Mouse (Mus musculus): ENCODE measurements around the gene Bola1. TPM values are rescaled to one million over a fixed set of nuclear protein-coding genes. Genes with fewer than 3 reads are reported as not detected.
"Not testable (repeated sequence)": the region's sequence is repeated elsewhere in the genome, so short reads cannot be mapped to it uniquely, and the experiment has no call there.

The Bola1 gene
- polyA plus RNA-seq, 1 experiment from 2014 or later, result 75.7 TPM

- DNase-seq (ENCODE audit: low spot score); H3K4me3 ChIP-seq (ENCODE audit: low read depth, low read length); H3K27ac ChIP-seq (ENCODE audit: low read depth, low read length); H3K36me3 ChIP-seq (ENCODE audit: control insufficient read depth, insufficient read depth, low read length); H3K27me3 ChIP-seq (ENCODE audit: control insufficient read depth, insufficient read depth, low read length); H3K9me3 ChIP-seq (ENCODE audit: control insufficient read depth, low read length); H3K4me2 ChIP-seq (ENCODE audit: low read depth, low read length, severe bottlenecking); H3K4me1 ChIP-seq (replicated peaks; ENCODE audit: control insufficient read depth, insufficient read depth, low read length); H3K9ac ChIP-seq (ENCODE audit: low read length); ATAC-seq (replicated peaks; ENCODE audit: low FRiP score): not testable (repeated sequence)
- WGBS, result 29% methylated on average over 7 of the region's 8 CpGs
These were observed 20.8 kb downstream of the Bola1 start for GRCm38 (mm10) chr3:96198601-96199251.

DNA sequence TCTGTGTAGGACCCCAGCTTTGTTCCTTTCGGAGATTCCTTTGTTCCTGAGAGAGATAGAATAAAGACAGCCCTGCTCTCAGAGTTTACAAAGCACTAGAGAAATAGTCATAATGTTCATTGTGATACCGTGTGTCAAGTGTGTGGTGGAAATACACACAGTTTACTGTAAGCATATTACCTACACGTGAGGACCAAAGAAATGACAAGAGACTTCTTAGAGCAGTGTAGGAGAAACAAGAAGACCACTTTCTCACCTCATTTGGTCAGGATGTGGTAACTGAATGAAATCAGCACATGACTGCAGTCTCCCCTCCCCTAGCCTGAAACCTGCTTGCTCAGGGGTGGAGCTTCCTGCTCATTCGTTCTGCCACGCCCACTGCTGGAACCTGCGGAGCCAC, 21.3 kb downstream of the Bola1 start:
- H3K27ac ChIP-seq (ENCODE audit: low read depth, low read length), result no peak overlapping the region
- H3K36me3 ChIP-seq (ENCODE audit: control insufficient read depth, insufficient read depth, low read length), result no peaks in the 10 kb centered on the region
- H3K9ac ChIP-seq (ENCODE audit: low read length), result peak overlapping the region; percentile 50
- ATAC-seq (replicated peaks; ENCODE audit: low FRiP score), result peak; percentile 25; the same call in 1 of the 2 replicates
- WGBS, result 2% methylated on average over 6 of the region's 6 CpGs
- H3K4me1 ChIP-seq (replicated peaks; ENCODE audit: control insufficient read depth, insufficient read depth, low read length), result peaks cover 7% of the 10 kb centered on the region
- H3K4me3 ChIP-seq (ENCODE audit: low read depth, low read length), result peak overlapping the region; percentile 66
- H3K4me2 ChIP-seq (ENCODE audit: low read depth, low read length, severe bottlenecking), result peak overlapping the region; percentile 98
- H3K9me3 ChIP-seq (ENCODE audit: control insufficient read depth, low read length), result no peaks in the 10 kb centered on the region
- no peaks in the 10 kb centered on the region for H3K27me3 ChIP-seq (ENCODE audit: control insufficient read depth, insufficient read depth, low read length)
- DNase-seq (ENCODE audit: low spot score), result no peak

DNA sequence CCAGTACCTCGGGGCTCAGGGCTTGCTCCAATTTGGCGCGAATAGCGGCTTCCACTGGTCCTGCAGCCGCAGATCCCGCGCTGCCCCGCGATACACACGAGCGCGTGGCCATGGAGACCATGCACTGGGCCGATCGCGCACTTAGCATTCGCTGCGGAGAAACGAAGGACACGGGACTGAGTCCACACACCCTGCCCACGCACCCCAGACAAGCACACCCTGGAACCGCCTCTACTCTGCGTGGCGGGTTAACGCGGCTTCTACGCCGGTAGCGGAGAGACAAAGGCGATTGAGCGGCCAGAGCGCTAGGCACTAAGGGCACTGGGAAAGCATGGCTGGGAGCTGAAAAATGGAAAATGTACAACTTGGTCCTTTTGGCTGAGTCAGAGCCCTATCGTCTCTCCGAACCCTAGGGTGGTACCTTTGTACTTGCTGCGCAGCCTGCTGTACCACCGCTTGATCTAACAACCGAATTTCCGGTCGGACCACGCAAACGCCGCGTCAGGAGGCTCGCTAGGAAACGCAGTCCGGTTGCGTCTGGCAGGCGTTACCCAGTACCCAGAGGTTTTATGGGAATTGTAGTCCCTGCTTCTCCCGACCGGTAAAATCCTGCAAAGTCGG, 22.3 kb downstream of the Bola1 start:
- Histone ChIP-seq H3K9ac (ENCODE audit: low read length) (peak overlapping the region; percentile 97), H3K4me3 (ENCODE audit: low read depth, low read length) (peak overlapping the region; percentile 66), H3K27ac (ENCODE audit: low read depth, low read length) (peak overlapping the region; percentile 92), H3K27me3 (ENCODE audit: control insufficient read depth, insufficient read depth, low read length) (no peaks in the 10 kb centered on the region), H3K4me2 (ENCODE audit: low read depth, low read length, severe bottlenecking) (peak overlapping the region; percentile 98), H3K36me3 (ENCODE audit: control insufficient read depth, insufficient read depth, low read length) (no peaks in the 10 kb centered on the region), H3K9me3 (ENCODE audit: control insufficient read depth, low read length) (no peaks in the 10 kb centered on the region), H3K4me1 (replicated peaks; ENCODE audit: control insufficient read depth, insufficient read depth, low read length) (peaks cover 7% of the 10 kb centered on the region)
- WGBS, result under 1% methylated on average over 50 of the region's 50 CpGs
- DNase-seq (ENCODE audit: low spot score) (peak; percentile 93), ATAC-seq (replicated peaks; ENCODE audit: low FRiP score) (peak; percentile 93)

- Histone ChIP-seq H3K4me1 (replicated peaks; ENCODE audit: control insufficient read depth, insufficient read depth, low read length) (peaks cover 7% of the 10 kb centered on the region), H3K4me3 (ENCODE audit: low read depth, low read length) (peak overlapping the region; percentile 66), H3K4me2 (ENCODE audit: low read depth, low read length, severe bottlenecking) (peak overlapping the region; percentile 98), H3K36me3 (ENCODE audit: control insufficient read depth, insufficient read depth, low read length) (no peaks in the 10 kb centered on the region), H3K27ac (ENCODE audit: low read depth, low read length) (peak overlapping the region; percentile 92), H3K9ac (ENCODE audit: low read length) (peak overlapping the region; percentile 97), H3K9me3 (ENCODE audit: control insufficient read depth, low read length) (no peaks in the 10 kb centered on the region), H3K27me3 (ENCODE audit: control insufficient read depth, insufficient read depth, low read length) (no peaks in the 10 kb centered on the region)
- WGBS, result 21% methylated on average over 27 of the region's 27 CpGs
- ATAC-seq (replicated peaks; ENCODE audit: low FRiP score) (no peak), DNase-seq (ENCODE audit: low spot score) (no peak)
These were observed 22.9 kb downstream of the Bola1 start for GRCm38 (mm10) chr3:96196437-96197128.

DNA sequence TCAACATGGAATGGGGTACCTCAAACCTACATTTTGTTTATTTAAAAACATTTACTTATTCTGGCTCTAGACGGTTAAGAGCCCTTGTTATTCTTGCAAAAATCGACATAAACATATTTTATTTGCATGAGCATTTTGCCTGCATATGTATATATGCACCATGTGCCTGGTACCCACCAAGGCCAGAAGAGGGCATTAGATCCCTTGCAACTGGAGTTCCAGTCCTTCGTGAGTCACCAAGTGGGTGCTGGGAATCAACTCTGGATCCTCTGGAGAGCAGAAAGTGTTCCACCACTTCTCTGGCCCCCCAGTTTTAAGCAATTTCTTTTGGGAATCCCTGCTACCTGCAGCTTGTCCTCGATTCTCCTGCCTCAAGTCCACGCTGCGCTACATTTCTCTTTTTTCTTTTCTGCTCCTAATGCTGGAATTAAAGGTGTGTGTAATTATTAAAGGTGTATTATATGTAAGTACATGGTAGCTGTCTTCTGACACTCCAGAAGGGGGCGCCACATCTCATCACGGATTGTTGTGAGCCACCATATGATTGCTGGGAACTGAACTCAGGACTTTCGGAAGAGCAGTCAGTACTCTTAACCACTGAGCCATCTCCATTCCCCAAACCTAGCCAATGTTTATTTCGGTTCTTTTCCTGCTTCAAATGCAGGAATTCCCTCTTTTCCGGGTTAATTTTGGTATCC, 23.7 kb downstream of the Bola1 start:
- Histone ChIP-seq H3K36me3 (ENCODE audit: control insufficient read depth, insufficient read depth, low read length) (no peaks in the 10 kb centered on the region), H3K9ac (ENCODE audit: low read length) (no peak overlapping the region), H3K27me3 (ENCODE audit: control insufficient read depth, insufficient read depth, low read length) (no peaks in the 10 kb centered on the region), H3K4me1 (replicated peaks; ENCODE audit: control insufficient read depth, insufficient read depth, low read length) (peaks cover 7% of the 10 kb centered on the region), H3K4me3 (ENCODE audit: low read depth, low read length) (no peak overlapping the region), H3K27ac (ENCODE audit: low read depth, low read length) (no peak overlapping the region), H3K9me3 (ENCODE audit: control insufficient read depth, low read length) (no peaks in the 10 kb centered on the region), H3K4me2 (ENCODE audit: low read depth, low read length, severe bottlenecking) (no peak overlapping the region)
- DNase-seq (ENCODE audit: low spot score) (no peak), ATAC-seq (replicated peaks; ENCODE audit: low FRiP score) (no peak)
- WGBS, result 89% methylated on average over 11 of the region's 11 CpGs

- no peak overlapping the region for H3K27ac ChIP-seq (ENCODE audit: low read depth, low read length)
- peaks cover 7% of the 10 kb centered on the region for H3K4me1 ChIP-seq (replicated peaks; ENCODE audit: control insufficient read depth, insufficient read depth, low read length)
- no peaks in the 10 kb centered on the region for H3K9me3 ChIP-seq (ENCODE audit: control insufficient read depth, low read length)
- no peak overlapping the region for H3K4me3 ChIP-seq (ENCODE audit: low read depth, low read length)
- no peaks in the 10 kb centered on the region for H3K36me3 ChIP-seq (ENCODE audit: control insufficient read depth, insufficient read depth, low read length)
- H3K4me2 ChIP-seq (ENCODE audit: low read depth, low read length, severe bottlenecking), result no peak overlapping the region
- ATAC-seq (replicated peaks; ENCODE audit: low FRiP score) (no peak), DNase-seq (ENCODE audit: low spot score) (no peak)
- H3K9ac ChIP-seq (ENCODE audit: low read length), result no peak overlapping the region
- H3K27me3 ChIP-seq (ENCODE audit: control insufficient read depth, insufficient read depth, low read length), result no peaks in the 10 kb centered on the region
- 86% methylated on average over 10 of the region's 10 CpGs for WGBS
These were observed 24.5 kb downstream of the Bola1 start for GRCm38 (mm10) chr3:96194966-96195365.

GRCm38 (mm10) chr3:96192977-96193376, 26.5 kb downstream of the Bola1 start:
- no peak overlapping the region for H3K4me3 ChIP-seq (ENCODE audit: low read depth, low read length)
- 69% methylated on average over 12 of the region's 12 CpGs for WGBS

DNA sequence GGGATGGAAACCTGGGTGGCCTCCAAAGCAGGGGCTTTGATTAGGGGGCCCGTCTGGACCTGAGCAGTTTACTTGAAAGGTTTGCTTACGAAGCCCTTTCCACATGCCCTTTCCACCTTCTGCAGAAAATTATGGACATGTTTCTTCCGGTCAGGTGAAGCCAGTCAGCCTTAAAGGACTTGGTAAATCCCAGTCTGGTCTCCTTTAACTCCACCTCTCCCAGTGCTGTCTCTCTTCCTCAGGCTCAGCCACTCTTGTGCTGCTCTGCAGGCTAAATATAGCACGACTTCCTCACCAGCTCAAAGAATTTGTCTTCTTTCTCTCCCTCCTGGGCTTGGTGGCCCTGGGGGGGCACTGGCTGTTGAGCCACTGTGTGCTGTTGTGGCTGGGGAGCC, 37.1 kb downstream of the Bola1 start:
- DNase-seq (ENCODE audit: low spot score) (no peak), ATAC-seq (replicated peaks; ENCODE audit: low FRiP score) (no peak)
- peaks cover 7% of the 10 kb centered on the region for H3K4me1 ChIP-seq (replicated peaks; ENCODE audit: control insufficient read depth, insufficient read depth, low read length)
- no peak overlapping the region for H3K9ac ChIP-seq (ENCODE audit: low read length)
- H3K9me3 ChIP-seq (ENCODE audit: control insufficient read depth, low read length), result no peaks in the 10 kb centered on the region
- H3K27ac ChIP-seq (ENCODE audit: low read depth, low read length), result no peak overlapping the region
- no peaks in the 10 kb centered on the region for H3K27me3 ChIP-seq (ENCODE audit: control insufficient read depth, insufficient read depth, low read length)
- H3K36me3 ChIP-seq (ENCODE audit: control insufficient read depth, insufficient read depth, low read length), result peaks cover 3% of the 10 kb centered on the region; the same call in 1 of the 2 replicates
- H3K4me3 ChIP-seq (ENCODE audit: low read depth, low read length), result no peak overlapping the region
- no peak overlapping the region for H3K4me2 ChIP-seq (ENCODE audit: low read depth, low read length, severe bottlenecking)
- WGBS, result 34% methylated on average over 4 of the region's 4 CpGs

More at GRCm38 (mm10) chr3:96192977-96193376, 26.5 kb downstream of the Bola1 start:
- H3K27ac ChIP-seq (ENCODE audit: low read depth, low read length), result no peak overlapping the region
- H3K9ac ChIP-seq (ENCODE audit: low read length), result no peak overlapping the region
- no peaks in the 10 kb centered on the region for H3K9me3 ChIP-seq (ENCODE audit: control insufficient read depth, low read length)
- no peaks in the 10 kb centered on the region for H3K27me3 ChIP-seq (ENCODE audit: control insufficient read depth, insufficient read depth, low read length)
- DNase-seq (ENCODE audit: low spot score) (no peak), ATAC-seq (replicated peaks; ENCODE audit: low FRiP score) (no peak)
- no peak overlapping the region for H3K4me2 ChIP-seq (ENCODE audit: low read depth, low read length, severe bottlenecking)
- no peaks in the 10 kb centered on the region for H3K36me3 ChIP-seq (ENCODE audit: control insufficient read depth, insufficient read depth, low read length)
- H3K4me1 ChIP-seq (replicated peaks; ENCODE audit: control insufficient read depth, insufficient read depth, low read length), result peaks cover 7% of the 10 kb centered on the region

Data from forebrain, embryonic 11.5 days (tissue).